Mouse (Mus musculus): ENCODE measurements around the gene Rnf212. TPM values are rescaled to one million over a fixed set of nuclear protein-coding genes. Genes with fewer than 3 reads are reported as not detected.

Rnf212 gene
- polyA plus RNA-seq, 1 experiment from 2014 or later: 0.43 TPM

GRCm38 (mm10) chr5:108703754-108704626 is 70.8 kb downstream of the Rnf212 start:
- peaks cover 6% of the 10 kb centered on the region for H3K4me1 ChIP-seq (ENCODE audit: control insufficient read depth, insufficient read depth, low read length)
- H3K36me3 ChIP-seq (ENCODE audit: control insufficient read depth, insufficient read depth, low read length): peaks cover 7% of the 10 kb centered on the region; the same call in 1 of the 2 replicates
- no peak overlapping the region for H3K4me3 ChIP-seq (replicated peaks; ENCODE audit: low read length)
- peak; percentile 55; the same call in 1 of the 2 replicates for ATAC-seq (ENCODE audit: insufficient read depth, low FRiP score)
- H3K9me3 ChIP-seq (replicated peaks; ENCODE audit: control insufficient read depth, low read length): no peaks in the 10 kb centered on the region
- no peak overlapping the region for H3K9ac ChIP-seq (ENCODE audit: low read length)
- no peaks in the 10 kb centered on the region for H3K27me3 ChIP-seq (ENCODE audit: control insufficient read depth, insufficient read depth, low read length)
- H3K27ac ChIP-seq (ENCODE audit: low read length): peak overlapping the region; percentile 12; the same call in 1 of the 2 replicates
- H3K4me2 ChIP-seq (ENCODE audit: low read depth, low read length): no peak overlapping the region
- WGBS: 68% methylated on average over 12 of the region's 12 CpGs

GRCm38 (mm10) chr5:108701341-108702021 is 73.3 kb downstream of the Rnf212 start:
- Histone ChIP-seq H3K4me2 (ENCODE audit: low read depth, low read length) (no peak overlapping the region), H3K4me3 (replicated peaks; ENCODE audit: low read length) (no peak overlapping the region), H3K27me3 (ENCODE audit: control insufficient read depth, insufficient read depth, low read length) (no peaks in the 10 kb centered on the region), H3K36me3 (ENCODE audit: control insufficient read depth, insufficient read depth, low read length) (peaks cover 7% of the 10 kb centered on the region; the same call in 1 of the 2 replicates), H3K9ac (ENCODE audit: low read length) (no peak overlapping the region), H3K4me1 (ENCODE audit: control insufficient read depth, insufficient read depth, low read length) (peaks cover 13% of the 10 kb centered on the region), H3K9me3 (replicated peaks; ENCODE audit: control insufficient read depth, low read length) (no peaks in the 10 kb centered on the region), H3K27ac (ENCODE audit: low read length) (peak overlapping the region; percentile 68; the same call in 1 of the 2 replicates)
- 80% methylated on average over 10 of the region's 10 CpGs for WGBS
- ATAC-seq (ENCODE audit: insufficient read depth, low FRiP score): no peak

DNA sequence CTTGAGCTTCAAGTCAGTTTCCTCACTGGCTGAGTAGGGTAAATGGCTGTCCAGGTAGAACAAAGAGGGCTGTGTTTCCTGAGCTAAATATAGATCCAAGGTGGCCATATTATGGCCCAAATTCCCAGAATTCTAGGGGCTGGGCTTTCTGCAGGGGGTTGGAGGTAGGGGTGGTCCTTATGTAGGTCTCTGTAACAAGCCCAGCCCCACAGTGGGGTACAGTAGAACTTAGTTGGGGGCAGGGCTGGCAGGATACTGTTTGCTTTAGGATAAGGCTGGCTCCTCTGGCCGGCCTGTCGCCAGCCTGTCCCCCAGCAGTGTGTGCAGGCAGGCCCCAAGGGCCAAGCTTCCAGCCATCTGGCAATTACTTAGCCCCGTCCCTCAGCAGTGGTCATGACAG is 74.4 kb downstream of the Rnf212 start:
- peak overlapping the region; percentile 68 for H3K27ac ChIP-seq (ENCODE audit: low read length)
- no peaks in the 10 kb centered on the region for H3K9me3 ChIP-seq (replicated peaks; ENCODE audit: control insufficient read depth, low read length)
- ATAC-seq (ENCODE audit: insufficient read depth, low FRiP score): peak; percentile 86
- H3K36me3 ChIP-seq (ENCODE audit: control insufficient read depth, insufficient read depth, low read length): no peaks in the 10 kb centered on the region
- no peak overlapping the region for H3K4me2 ChIP-seq (ENCODE audit: low read depth, low read length)
- 0 out of 2 replicates have a peak overlapping the region, but pooled peaks have one; percentile 14 for H3K9ac ChIP-seq (ENCODE audit: low read length)
- 34% methylated on average over 3 of the region's 3 CpGs for WGBS
- no peak overlapping the region for H3K4me3 ChIP-seq (replicated peaks; ENCODE audit: low read length)
- no peaks in the 10 kb centered on the region for H3K27me3 ChIP-seq (ENCODE audit: control insufficient read depth, insufficient read depth, low read length)
- peaks cover 20% of the 10 kb centered on the region for H3K4me1 ChIP-seq (ENCODE audit: control insufficient read depth, insufficient read depth, low read length)

DNA sequence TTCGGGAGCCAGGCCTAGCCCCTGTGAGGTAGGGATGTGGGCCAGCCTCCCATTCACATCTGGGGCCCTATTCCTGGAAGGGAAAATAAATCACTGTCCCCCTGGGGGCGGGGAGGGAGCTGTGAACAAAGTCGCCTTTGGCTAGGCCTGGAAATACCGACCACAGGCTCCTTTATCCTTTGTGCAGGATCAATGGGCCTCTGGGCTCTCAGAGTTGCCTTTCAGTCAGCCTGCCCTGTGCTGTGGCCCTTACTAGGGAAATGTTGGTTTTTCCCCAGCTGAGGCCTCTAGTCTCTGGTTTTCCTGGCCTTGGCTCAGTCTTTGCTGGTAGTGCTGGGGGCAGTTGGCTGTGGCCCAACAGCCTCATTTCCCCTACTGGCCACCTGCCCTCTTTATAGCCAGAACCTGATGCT is 77.4 kb downstream of the Rnf212 start:
- H3K27ac ChIP-seq (ENCODE audit: low read length): no peak overlapping the region
- no peaks in the 10 kb centered on the region for H3K36me3 ChIP-seq (ENCODE audit: control insufficient read depth, insufficient read depth, low read length)
- peaks cover 19% of the 10 kb centered on the region for H3K4me1 ChIP-seq (ENCODE audit: control insufficient read depth, insufficient read depth, low read length)
- peak overlapping the region; percentile 14; the same call in 1 of the 2 replicates for H3K4me2 ChIP-seq (ENCODE audit: low read depth, low read length)
- no peak for ATAC-seq (ENCODE audit: insufficient read depth, low FRiP score)
- H3K27me3 ChIP-seq (ENCODE audit: control insufficient read depth, insufficient read depth, low read length): no peaks in the 10 kb centered on the region
- H3K4me3 ChIP-seq (replicated peaks; ENCODE audit: low read length): no peak overlapping the region
- H3K9me3 ChIP-seq (replicated peaks; ENCODE audit: control insufficient read depth, low read length): no peaks in the 10 kb centered on the region
- 29% methylated on average over 4 of the region's 4 CpGs for WGBS
- H3K9ac ChIP-seq (ENCODE audit: low read length): peak overlapping the region; percentile 53

DNA sequence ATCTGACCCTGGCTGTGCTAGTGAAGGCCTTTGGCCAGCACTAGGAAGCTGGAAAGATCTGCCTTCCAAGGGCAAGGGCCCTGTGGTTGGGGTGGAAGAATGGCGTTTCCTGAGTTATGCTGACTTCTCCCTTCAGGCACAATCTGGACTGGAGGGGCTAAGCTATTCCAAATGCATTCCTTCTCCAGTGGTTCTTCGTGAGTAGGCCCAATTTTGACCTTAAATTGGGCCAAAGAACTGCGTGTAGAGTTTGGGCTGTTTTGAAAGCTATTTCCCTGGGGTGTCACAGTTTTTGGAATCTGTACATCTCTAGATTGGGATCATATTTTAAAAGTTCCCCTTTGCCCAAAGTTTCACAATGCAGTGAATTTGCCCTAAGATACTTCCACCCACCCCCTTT is 78.2 kb downstream of the Rnf212 start:
- Histone ChIP-seq H3K27ac (ENCODE audit: low read length) (no peak overlapping the region), H3K9me3 (replicated peaks; ENCODE audit: control insufficient read depth, low read length) (no peaks in the 10 kb centered on the region), H3K4me1 (ENCODE audit: control insufficient read depth, insufficient read depth, low read length) (peaks cover 19% of the 10 kb centered on the region), H3K4me3 (replicated peaks; ENCODE audit: low read length) (no peak overlapping the region), H3K9ac (ENCODE audit: low read length) (no peak overlapping the region), H3K36me3 (ENCODE audit: control insufficient read depth, insufficient read depth, low read length) (no peaks in the 10 kb centered on the region), H3K27me3 (ENCODE audit: control insufficient read depth, insufficient read depth, low read length) (no peaks in the 10 kb centered on the region), H3K4me2 (ENCODE audit: low read depth, low read length) (no peak overlapping the region)
- WGBS: 81% methylated on average over 3 of the region's 3 CpGs
- ATAC-seq (ENCODE audit: insufficient read depth, low FRiP score): no peak

DNA sequence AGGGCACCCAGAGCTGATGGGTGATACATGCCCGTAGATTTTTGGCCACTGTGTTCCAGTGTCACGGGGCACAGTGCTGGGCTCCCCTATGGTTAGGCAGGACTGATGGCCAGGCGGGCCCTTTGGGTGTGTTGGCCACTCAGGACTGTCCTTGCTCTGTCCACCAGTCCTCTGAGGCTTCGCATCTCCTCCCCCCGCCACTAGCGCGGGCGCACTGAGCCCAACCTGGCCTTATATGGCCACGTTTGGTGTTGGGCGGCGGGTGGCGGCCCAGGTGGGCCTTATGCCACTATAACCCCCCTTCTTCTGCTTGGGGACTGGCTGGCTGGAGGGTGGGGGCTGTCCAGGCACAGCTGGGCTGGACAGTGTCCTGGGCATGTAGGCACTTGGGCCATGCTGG is 78.9 kb downstream of the Rnf212 start:
- Histone ChIP-seq H3K27ac (ENCODE audit: low read length) (no peak overlapping the region), H3K36me3 (ENCODE audit: control insufficient read depth, insufficient read depth, low read length) (no peaks in the 10 kb centered on the region), H3K27me3 (ENCODE audit: control insufficient read depth, insufficient read depth, low read length) (no peaks in the 10 kb centered on the region), H3K4me1 (ENCODE audit: control insufficient read depth, insufficient read depth, low read length) (peaks cover 19% of the 10 kb centered on the region), H3K4me2 (ENCODE audit: low read depth, low read length) (no peak overlapping the region), H3K9ac (ENCODE audit: low read length) (no peak overlapping the region), H3K9me3 (replicated peaks; ENCODE audit: control insufficient read depth, low read length) (no peaks in the 10 kb centered on the region), H3K4me3 (replicated peaks; ENCODE audit: low read length) (no peak overlapping the region)
- no peak for ATAC-seq (ENCODE audit: insufficient read depth, low FRiP score)
- WGBS: 92% methylated on average over 12 of the region's 12 CpGs

GRCm38 (mm10) chr5:108694352-108695261 is 80.2 kb downstream of the Rnf212 start:
- Histone ChIP-seq H3K27ac (ENCODE audit: low read length) (peak overlapping the region; percentile 50), H3K27me3 (ENCODE audit: control insufficient read depth, insufficient read depth, low read length) (no peaks in the 10 kb centered on the region), H3K4me1 (ENCODE audit: control insufficient read depth, insufficient read depth, low read length) (peaks cover 19% of the 10 kb centered on the region), H3K9ac (ENCODE audit: low read length) (peak overlapping the region; percentile 89), H3K4me2 (ENCODE audit: low read depth, low read length) (peak overlapping the region; percentile 83), H3K4me3 (replicated peaks; ENCODE audit: low read length) (peak overlapping the region; percentile 81), H3K9me3 (replicated peaks; ENCODE audit: control insufficient read depth, low read length) (no peaks in the 10 kb centered on the region), H3K36me3 (ENCODE audit: control insufficient read depth, insufficient read depth, low read length) (no peaks in the 10 kb centered on the region)
- ATAC-seq (ENCODE audit: insufficient read depth, low FRiP score): peak; percentile 33
- under 1% methylated on average over 96 of the region's 99 CpGs for WGBS

DNA sequence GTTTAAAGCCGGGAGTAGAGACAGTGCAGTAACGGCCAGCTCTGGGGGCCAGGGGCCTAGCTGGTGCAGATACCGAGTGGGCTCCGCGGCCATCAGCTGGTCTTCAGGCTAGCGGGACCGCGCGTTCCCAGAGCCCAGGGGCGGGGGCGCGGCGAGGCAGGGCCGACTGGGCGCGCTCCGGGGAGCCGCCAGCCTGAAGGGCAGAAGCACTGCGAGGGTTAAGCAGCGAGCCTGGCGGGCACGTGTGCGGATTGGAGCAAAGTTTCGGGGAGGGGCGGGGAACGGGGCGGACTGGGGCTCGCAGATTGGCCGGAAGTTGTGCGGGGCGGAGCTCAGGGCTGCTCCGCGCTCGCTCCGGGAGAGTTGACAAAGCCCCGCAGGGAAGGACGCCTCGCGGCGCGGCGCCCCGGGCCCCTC is 80.9 kb downstream of the Rnf212 start:
- Histone ChIP-seq H3K9ac (ENCODE audit: low read length) (peak overlapping the region; percentile 89), H3K4me1 (ENCODE audit: control insufficient read depth, insufficient read depth, low read length) (peaks cover 19% of the 10 kb centered on the region), H3K36me3 (ENCODE audit: control insufficient read depth, insufficient read depth, low read length) (no peaks in the 10 kb centered on the region), H3K27me3 (ENCODE audit: control insufficient read depth, insufficient read depth, low read length) (no peaks in the 10 kb centered on the region), H3K4me2 (ENCODE audit: low read depth, low read length) (peak overlapping the region; percentile 83), H3K9me3 (replicated peaks; ENCODE audit: control insufficient read depth, low read length) (no peaks in the 10 kb centered on the region), H3K4me3 (replicated peaks; ENCODE audit: low read length) (peak overlapping the region; percentile 81), H3K27ac (ENCODE audit: low read length) (peak overlapping the region; percentile 50; the same call in 1 of the 2 replicates)
- peak; percentile 96 for ATAC-seq (ENCODE audit: insufficient read depth, low FRiP score)
- WGBS: under 1% methylated on average over 37 of the region's 43 CpGs
